Mouse (Mus musculus): Measurements from ENCODE around the gene Thrb. TPM values are rescaled to one million over a fixed set of nuclear protein-coding genes. Genes with fewer than 3 reads are reported as not detected.
A peak's percentile ranks its signal among the peaks of the same experiment; 100 is the strongest.

The Thrb gene
- total RNA-seq (2021) = 10 to 100 TPM; 26.7 to 40.0 TPM
- long read RNA-seq, experiment 1, full-length matches to known transcripts = 3 of 10 reads
- long read RNA-seq, experiment 1, partial matches to known transcripts = 1 of 10 reads
- long read RNA-seq, experiment 1, other reads (novel, unspliced or antisense) = 6 of 10 reads
- long read RNA-seq, experiment 2, partial matches to known transcripts = 0 of 2 reads
- long read RNA-seq, experiment 2, other reads (novel, unspliced or antisense) = 1 of 2 reads

GRCm38 (mm10) chr14:17659686-17660328, at the start of gene Thrb:
Gene Thrb, plus strand, starts transcription at chr14:17660261.
- Histone ChIP-seq H3K4me3 (peak within 1 kb of the TSS; percentile 94), H3K27ac (peak within 1 kb of the TSS; percentile 97)
- no peak for TF ChIP-seq CTCF (IDR thresholded peaks at IDR 0.05)
- intact Hi-C loops (cut with DNase I) = loop anchor here (2.0 to 5.0 kb wide), 6 partner anchors 37 to 307 kb away; no protein-coding TSS in a partner anchor
- DNase-seq = peak; percentile 68

GRCm38 (mm10) chr14:17621671-17622070, 38.4 kb upstream of the Thrb start:
- Histone ChIP-seq H3K4me3 (no peak overlapping the region), H3K27ac (no peak overlapping the region)
- intact Hi-C loops (cut with DNase I) = loop anchor here (10.0 kb wide), 1 partner anchor 543 kb away; no protein-coding TSS in a partner anchor
- no peak for DNase-seq
- TF ChIP-seq CTCF (IDR thresholded peaks at IDR 0.05) = no peak

GRCm38 (mm10) chr14:17623936-17624335, 36.1 kb upstream of the Thrb start:
- Histone ChIP-seq H3K27ac (no peak overlapping the region), H3K4me3 (no peak overlapping the region)
- no peak for DNase-seq
- intact Hi-C loops (cut with DNase I) = loop anchor here (10.0 kb wide), 1 partner anchor 541 kb away; no protein-coding TSS in a partner anchor
- no peak for TF ChIP-seq CTCF (IDR thresholded peaks at IDR 0.05)

GRCm38 (mm10) chr14:17629215-17629614, 30.8 kb upstream of the Thrb start:
- H3K27ac ChIP-seq = no peak overlapping the region
- no peak for TF ChIP-seq CTCF (IDR thresholded peaks at IDR 0.05)
- intact Hi-C loops (cut with DNase I) = loop anchor here (10.0 kb wide), 1 partner anchor 536 kb away; no protein-coding TSS in a partner anchor
- no peak overlapping the region for H3K4me3 ChIP-seq
- DNase-seq = no peak

DNA sequence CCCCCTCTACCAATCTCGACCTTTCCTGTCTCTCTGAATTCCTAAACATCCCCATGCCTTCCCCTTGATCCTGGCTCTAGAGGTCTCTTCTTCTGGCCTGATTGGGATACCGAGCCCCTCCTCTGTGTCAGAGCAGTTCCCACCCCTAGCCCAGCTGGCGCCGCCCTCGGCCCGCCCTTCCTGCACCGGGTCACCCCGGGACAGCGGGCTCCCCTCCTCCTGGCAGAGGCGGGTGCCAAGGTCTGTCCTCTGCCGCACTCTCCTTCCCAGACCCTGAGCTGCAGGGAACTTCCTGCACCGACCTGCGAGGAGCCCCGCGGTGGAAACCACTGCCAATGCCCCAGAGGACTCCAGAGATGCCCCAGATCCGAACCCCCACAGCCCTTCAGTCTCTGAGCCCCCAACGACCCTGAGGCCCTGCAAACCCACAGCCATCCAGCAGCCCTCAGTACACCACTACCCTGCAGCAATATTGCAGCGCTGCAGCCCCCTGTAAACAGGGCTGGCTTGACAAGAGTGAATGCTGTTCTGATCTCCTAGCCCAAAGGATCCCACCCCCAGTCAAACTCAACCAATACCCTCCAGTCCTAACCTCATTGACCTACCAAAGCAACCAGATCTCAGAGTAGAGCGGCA, 27.1 kb upstream of the Thrb start:
- intact Hi-C loops (cut with DNase I) = no loop called here
- DNase-seq = peak; percentile 85
- no peak overlapping the region for H3K27ac ChIP-seq
- H3K4me3 ChIP-seq = peak overlapping the region; percentile 46
- no peak for TF ChIP-seq CTCF (IDR thresholded peaks at IDR 0.05)

- intact Hi-C loops (cut with DNase I) = no loop called here
- Histone ChIP-seq H3K27ac (no peak overlapping the region), H3K4me3 (no peak overlapping the region)
- TF ChIP-seq CTCF (IDR thresholded peaks at IDR 0.05) = no peak
- no peak for DNase-seq
Observed at GRCm38 (mm10) chr14:17636971-17637370, 23.1 kb upstream of the Thrb start.

- Histone ChIP-seq H3K4me3 (no peak overlapping the region), H3K27ac (no peak overlapping the region)
- TF ChIP-seq CTCF (IDR thresholded peaks at IDR 0.05) = no peak
- DNase-seq = no peak
- intact Hi-C loops (cut with DNase I) = no loop called here
Observed at GRCm38 (mm10) chr14:17641770-17642169, 18.3 kb upstream of the Thrb start.

- TF ChIP-seq CTCF (IDR thresholded peaks at IDR 0.05) = no peak
- intact Hi-C loops (cut with DNase I) = loop anchor here (5.0 kb wide), 1 partner anchor 312 kb away; no protein-coding TSS in a partner anchor
- H3K27ac ChIP-seq = no peak overlapping the region
- no peak overlapping the region for H3K4me3 ChIP-seq
- DNase-seq = no peak
Observed at GRCm38 (mm10) chr14:17655084-17655483, 5.0 kb upstream of the Thrb start.

DNA sequence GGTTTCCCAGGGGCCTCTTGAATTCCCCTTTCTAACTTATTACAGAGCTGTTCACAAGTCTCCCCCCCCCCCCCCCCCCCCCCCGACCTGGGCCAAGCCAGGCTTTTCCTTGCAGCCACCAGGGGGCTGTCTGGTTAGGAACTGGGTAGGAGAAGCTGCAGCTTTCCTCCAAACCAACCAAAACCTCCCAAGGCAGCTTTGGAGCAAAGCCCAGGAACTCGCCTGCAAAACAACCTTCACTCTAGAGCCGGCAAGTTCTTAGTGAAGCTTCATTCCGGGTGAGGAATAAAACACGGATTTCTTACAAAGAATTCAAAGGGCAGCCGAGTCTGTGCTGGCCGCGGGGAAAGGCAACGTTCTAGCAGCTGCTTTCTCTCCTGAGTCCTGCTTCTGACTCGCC, 1.0 kb upstream of the Thrb start:
- intact Hi-C loops (cut with DNase I) = loop anchor here (2.0 to 5.0 kb wide), 3 partner anchors 246 to 308 kb away; no protein-coding TSS in a partner anchor
- peak overlapping the region; percentile 97 for H3K27ac ChIP-seq
- peak overlapping the region; percentile 94 for H3K4me3 ChIP-seq
- DNase-seq = peak; percentile 91
- peak; percentile 73 for TF ChIP-seq CTCF (IDR thresholded peaks at IDR 0.05)

GRCm38 (mm10) chr14:17660329-17661099, 453 bp downstream of the Thrb start:
- TF ChIP-seq CTCF (IDR thresholded peaks at IDR 0.05) = peak; percentile 59
- H3K27ac ChIP-seq = peak overlapping the region; percentile 97
- intact Hi-C loops (cut with DNase I) = loop anchor here (2.0 to 5.0 kb wide), 3 partner anchors 37 to 127 kb away; no protein-coding TSS in a partner anchor
- peak overlapping the region; percentile 94 for H3K4me3 ChIP-seq
- DNase-seq = peak; percentile 96

GRCm38 (mm10) chr14:17661100-17661521, 1.1 kb downstream of the Thrb start:
- Histone ChIP-seq H3K27ac (peak overlapping the region; percentile 97), H3K4me3 (peak overlapping the region; percentile 94)
- intact Hi-C loops (cut with DNase I) = loop anchor here (2.0 to 5.0 kb wide), 3 partner anchors 36 to 126 kb away; no protein-coding TSS in a partner anchor
- no peak for DNase-seq
- no peak for TF ChIP-seq CTCF (IDR thresholded peaks at IDR 0.05)

DNA sequence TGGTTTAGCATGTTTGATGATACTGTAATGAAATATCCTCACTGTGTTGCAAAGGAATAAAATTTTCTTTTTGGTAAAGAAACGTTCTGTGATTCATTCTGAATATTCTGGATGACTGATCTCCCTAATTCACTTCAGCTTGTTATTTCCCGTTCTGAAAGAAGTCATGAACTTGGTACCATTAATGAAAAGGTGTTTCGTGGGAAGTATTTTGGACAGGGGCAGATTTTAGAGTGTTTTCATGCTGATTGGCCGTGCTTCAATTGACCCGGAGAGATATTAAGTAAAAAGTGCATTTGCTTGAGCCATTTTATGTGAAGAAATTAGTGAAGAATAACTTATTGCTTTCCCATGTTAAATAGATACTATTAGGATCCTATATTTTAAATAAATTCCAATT, 2.0 kb downstream of the Thrb start:
- Histone ChIP-seq H3K4me3 (peak overlapping the region; percentile 94), H3K27ac (peak overlapping the region; percentile 97)
- TF ChIP-seq CTCF (IDR thresholded peaks at IDR 0.05) = no peak
- intact Hi-C loops (cut with DNase I) = loop anchor here (5.0 kb wide), 2 partner anchors 35 to 125 kb away; no protein-coding TSS in a partner anchor
- DNase-seq = no peak

Measured in gastrocnemius, adult 2 months (tissue).